Mouse (Mus musculus) spleen, postnatal 36 days (tissue): Measurements from ENCODE around the gene Stim1.

Experiments used
- DNase-seq, 2 experiments: peaks; one replicate each; pipeline ENCODE4 v3.0.0; 2022; ENCODE audit warnings: low spot score in 2 of 2, mixed read lengths in 1 of 2

Gene Stim1

DNA sequence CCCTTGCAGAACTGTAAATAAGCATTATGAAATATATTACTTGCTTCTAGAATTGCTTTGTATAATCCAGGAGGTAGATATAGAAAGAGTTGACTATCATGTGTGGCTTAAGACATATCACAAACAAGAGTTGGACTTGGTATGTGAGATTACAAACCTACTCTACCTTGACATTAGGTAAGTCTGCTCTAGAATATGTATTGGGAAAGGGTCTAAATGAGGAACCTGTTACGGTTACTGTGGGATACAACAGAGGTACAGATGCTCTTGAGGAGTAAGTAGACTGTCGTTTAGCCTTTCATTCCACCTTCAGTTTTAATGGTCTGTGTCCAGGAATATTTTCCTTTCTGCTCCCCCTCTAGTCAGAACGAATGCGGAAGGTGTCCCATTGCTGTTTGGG lies 34.9 kb downstream of the Stim1 start:
- no peak for DNase-seq

DNA sequence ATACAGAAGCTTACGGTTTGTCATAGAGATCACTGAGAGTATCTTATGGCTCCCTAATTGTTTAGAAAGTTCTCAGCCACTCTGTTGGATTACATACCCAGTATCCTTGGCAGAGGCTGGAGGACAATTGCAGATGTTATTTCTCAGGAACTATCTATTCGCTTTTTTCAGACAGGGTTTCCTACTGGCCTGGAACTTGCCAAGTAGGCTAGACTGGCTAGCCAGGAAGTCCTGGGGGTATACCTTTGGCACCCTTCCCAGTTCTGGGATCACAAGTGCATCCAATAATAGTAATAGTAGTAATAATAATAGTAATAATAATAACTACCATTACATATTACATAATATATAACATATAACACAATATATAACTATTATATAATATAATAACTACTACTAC lies 38.0 kb downstream of the Stim1 start:
- no peak for DNase-seq

DNA sequence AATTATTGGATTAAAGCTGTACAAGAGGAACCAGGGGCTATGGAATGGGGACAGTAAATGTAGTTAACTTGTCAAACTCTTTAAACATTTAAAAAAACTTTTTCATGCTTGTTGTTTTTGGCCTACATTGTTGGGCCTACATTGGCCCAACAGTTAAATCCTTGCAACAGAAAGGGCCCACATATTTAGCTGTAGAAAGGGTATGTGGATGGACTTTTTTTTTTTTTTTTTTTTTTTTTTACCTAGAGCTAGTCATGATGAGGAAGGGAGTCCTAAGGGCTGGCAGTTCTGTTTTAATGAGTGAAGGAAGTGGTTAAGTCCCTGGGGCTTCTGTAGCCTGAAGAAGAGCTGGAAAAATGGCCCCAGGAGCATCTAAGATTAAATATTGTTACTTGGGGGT lies 42.7 kb downstream of the Stim1 start:
- no peak for DNase-seq

DNA sequence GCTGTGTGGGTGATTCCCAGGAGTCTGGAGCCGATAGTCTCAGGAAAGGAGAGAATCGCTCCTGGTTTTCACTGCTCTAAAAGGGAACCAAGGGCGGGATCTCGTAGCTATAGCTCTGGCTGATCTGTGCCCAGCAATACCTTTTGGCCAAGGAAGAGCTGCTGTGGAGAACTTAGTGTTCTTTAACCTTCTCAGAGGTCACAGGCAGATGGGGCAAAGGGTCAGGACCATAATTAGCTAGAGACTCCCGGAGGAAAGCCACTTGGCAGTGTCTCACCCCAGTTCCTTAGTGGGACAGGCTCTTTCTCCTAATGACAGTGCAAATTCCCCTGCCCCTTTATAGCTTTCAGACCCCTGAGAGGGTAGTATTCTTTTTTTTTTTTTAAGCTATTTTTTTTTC lies 43.2 kb downstream of the Stim1 start:
- no peak for DNase-seq

DNA sequence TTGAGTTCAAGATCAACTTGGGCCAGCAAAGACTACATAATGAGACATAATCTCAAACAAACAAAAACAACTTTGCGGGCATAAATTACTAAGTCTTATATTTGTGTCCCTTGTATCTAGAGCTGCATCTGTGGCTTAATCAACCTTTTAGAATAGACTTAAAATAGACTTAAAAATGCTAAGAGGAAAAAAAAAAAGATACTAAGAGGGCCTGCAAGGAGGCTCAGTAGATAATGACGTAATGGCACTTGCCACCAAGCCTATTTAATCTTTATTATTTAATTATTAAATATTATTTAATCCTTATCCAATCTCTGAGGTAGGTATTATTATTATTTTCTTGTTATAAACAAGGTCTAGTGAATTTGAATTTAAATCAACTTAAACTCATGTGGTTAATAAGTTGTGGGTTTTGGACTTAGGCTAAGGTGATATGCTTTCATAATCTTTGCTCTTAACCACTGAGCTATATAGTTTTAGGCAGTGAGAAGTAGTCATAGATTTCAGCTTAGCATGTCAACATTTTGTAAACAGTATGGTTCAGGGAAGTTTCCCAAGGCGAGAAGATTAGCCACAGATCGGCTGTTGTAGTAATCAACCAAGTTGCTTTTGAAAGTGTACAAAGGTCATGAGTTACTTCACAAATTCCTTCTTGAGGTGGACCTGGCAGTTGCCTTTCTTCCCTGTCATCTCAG lies 45.4 kb downstream of the Stim1 start:
- no peak for DNase-seq

DNA sequence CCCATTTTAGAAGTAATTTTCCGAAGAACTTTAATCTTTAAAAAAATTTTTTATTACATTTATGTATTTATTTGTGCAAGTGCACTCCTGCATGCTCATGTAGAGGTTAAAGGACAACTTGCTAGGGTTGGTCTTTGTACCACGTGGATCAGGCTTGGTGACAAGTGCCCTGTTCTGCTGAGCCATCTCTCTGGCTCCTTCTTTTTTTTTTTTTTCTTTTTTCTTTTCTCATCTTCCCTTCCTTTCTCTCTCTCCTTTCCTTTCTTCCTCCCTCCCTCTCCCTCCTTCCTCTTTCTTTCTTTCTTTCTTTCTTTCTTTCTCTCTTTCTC lies 45.9 kb downstream of the Stim1 start:
- no peak for DNase-seq

DNA sequence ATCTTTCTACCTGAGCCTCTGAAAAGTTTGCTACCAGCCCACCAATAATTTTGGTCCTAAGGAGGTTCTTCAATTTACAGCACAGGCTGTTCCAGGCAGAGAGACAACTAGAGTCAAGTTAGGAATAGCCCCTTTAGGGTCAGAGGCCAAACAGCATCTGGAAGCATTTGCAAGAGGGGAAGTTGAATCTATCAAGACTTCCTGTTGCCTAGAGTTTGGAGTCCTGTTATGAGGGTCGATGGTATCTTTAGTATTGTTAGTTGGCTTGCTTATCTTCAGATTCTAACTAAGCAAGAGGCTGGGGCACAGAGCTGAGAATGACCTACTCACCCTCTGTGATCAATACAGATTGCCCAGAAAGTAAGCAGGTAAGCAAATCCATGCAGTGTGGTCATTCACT lies 46.5 kb downstream of the Stim1 start:
- no peak for DNase-seq

DNA sequence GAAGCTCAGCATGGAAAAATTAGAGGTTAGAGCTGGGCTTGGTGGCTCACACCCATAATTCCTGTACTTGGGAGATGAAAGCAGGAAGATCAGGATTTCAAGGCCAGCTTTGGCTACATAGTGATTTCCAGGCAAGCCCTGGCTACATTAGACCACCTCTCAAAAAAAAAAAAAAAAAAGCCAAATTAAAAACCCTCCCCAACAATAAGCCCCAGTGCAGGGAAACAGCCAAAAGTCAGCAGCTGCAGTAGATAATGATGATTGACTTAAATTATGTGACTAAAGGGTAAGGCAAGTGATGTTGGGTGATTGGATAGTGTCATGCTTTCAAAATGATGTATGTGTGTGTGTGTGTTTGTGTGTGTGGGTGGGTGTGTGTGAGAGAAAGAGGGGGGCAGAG lies 47.3 kb downstream of the Stim1 start:
- no peak for DNase-seq

DNA sequence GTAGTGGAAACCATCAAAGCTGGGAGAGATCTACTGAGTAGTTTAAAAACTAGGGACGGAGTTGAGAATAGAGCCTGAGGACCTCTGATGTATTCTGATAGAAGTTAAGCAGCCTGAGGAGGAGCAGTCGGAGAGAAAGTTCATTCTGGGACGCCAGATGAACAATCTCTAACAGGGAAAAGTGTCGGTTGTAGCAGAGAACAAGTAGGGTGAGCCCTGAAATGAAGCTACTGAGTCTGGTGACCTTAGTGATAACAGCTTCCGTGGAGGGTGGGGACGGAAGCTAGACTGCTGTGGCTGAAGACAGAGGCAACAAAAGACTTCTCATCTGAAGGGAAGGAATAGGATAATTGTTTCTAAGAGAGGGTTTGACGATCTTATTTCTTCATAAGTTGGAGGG lies 47.8 kb downstream of the Stim1 start:
- peak in 1 of 2 experiments; percentile 14 for DNase-seq

DNA sequence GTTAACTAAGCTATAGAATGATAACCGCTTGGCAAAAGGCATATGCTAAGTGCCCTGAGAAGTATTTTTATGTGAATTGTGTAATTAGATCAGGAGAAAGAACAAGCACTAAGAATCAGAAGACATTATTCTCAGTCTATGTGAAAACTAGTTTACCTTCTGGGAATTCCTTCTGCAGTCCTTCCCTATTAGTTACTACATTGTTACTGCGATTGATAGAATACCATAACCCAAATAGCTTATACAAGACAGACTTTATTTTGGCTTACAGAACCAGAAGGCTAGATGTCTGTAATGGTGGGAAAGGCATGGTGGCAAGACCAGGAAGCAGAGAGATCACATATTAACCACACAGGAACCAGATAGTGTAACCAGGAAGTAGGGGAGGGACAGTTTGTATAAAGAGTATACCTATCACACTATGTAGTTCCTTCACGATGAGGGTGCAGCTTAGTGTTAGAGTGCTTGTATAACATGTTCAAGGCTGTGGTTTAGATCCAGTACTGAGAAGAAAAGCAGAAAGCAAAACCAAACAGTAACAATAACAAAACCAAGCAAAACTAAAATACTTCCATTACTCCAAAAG lies 50.1 kb downstream of the Stim1 start:
- DNase-seq = no peak

DNA sequence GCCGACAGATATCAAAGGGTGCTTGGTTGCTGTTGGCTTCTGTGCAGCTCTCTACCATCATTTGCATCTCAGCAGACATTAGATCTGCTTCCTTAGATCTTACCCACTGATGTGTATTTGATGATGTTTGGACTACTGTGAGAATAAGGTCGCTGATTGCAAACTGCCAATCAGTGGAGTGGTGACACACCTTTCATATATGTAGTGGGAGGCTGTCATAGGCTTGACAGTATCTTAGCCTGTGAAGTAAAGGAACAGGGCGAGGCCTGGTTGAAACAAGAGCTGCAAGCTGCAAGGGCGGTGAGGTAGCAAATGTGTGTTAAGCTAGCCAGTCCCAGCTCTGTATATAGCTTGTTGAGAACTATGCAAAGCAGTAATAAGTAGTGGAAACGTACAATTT lies 54.5 kb downstream of the Stim1 start:
- DNase-seq = no peak

DNA sequence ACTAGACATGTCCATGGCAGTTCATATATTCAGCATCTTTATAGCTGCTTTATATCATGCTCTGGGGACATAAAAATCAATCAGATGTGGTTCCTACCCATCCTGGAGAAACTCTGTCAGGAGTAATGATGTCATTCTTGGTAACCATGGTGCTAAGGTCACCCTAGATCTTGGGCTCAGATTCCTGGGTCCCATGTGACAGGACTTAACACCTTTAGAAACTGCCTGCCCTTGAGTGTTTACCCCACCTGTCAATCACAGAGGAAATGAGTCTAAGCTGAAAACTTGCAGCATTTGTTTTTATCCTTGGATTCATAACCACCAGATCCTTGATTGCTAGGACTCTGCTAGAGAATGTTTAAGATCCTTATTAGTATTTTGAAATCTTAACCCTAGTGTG lies 58.7 kb downstream of the Stim1 start:
- DNase-seq = no peak

DNA sequence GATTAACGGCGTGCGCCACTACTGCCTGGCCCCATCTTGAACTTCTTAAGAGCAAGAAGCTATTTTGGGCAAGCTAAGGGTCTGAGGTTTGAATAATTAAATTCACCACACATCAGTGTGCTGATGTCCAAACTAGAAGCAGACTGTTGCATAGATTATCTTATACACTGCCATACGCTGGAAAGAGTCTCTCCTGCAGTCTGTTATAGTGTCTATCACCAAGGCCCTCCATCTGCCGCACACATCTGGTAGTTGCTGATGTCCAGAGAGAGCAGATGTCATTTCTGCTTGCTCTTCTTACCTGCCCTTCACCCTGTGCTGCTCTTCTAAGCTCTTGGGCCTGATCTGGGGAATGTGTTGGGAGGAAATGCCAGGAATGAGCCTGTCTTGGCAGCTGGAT lies 62.7 kb downstream of the Stim1 start:
- no peak for DNase-seq

DNA sequence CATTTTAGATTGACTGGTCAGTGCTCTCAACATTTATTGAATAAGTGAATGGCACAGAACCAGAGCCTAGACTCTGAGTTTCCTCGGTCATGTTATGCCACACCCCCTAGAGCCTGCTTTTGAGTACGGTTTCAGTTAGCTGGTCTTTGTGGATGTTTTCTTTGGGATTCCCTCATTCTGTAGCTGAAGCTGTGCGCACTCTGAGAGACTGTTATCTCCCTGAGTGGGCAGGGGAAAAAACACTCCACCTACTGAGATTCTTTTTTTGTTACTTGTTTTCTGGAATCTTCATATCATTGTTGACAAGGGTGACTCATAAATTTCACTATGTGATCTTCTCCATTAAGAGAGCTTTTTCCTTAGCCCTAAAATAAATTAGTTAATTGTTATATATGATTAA lies 63.9 kb downstream of the Stim1 start:
- no peak for DNase-seq

DNA sequence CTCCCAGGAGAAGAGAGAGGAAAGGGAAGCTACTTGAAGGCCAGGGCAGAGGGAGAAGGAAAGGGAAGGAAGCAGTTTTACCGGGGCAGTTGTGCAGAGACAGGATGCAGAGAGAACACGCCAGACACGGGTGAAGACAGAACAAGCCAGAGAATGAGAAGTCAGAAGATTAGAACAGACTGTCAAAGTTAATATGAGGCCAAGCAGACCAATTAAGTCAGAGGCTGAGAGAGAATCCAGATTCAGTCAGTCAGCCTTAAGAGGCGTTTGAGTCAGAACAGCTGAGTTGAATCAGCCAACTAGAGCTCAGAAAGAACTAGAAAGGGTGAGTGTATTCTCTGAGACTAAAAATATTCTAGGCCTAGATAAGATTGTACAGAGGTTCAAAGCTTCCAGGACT lies 66.1 kb downstream of the Stim1 start:
- no peak for DNase-seq

DNA sequence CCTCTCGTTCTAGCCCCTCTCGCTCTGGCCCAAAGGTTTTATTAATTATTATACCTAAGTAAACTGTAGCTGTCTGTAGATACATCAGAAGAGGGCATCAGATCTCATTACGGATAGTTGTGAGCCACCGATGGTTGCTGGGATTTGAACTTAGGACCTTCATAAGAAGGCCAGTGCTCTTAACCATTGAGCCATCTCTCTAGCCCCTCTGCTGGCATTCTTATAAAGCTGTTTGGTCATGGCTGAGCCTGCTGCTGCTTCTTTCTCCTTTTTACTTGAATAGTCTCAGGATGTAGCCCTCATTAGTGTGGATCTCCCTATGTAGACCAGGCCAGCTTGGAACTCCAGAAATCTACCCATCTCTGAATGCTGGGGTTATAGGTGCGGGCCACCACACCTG lies 69.7 kb downstream of the Stim1 start:
- no peak for DNase-seq

DNA sequence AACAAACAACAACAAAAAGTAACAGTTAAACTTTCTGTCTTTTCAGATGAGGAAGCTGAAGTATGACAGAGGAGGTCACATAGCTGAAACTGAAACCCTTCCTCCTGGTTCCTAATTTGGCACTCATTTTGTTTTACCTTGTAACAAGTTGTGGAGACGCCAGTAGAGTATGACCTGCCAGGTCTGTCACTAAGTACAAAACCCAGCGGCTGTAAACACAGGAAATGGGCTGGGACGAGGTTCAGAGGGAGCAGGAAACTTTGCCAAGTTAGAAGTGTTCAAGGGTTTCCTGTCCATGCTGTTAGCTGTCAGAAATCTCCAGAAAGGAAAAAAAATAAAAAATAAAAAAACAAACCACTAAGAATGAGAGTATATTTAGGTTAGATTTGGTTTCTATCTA lies 70.3 kb downstream of the Stim1 start:
- DNase-seq = peak; percentile 68 to 74

DNA sequence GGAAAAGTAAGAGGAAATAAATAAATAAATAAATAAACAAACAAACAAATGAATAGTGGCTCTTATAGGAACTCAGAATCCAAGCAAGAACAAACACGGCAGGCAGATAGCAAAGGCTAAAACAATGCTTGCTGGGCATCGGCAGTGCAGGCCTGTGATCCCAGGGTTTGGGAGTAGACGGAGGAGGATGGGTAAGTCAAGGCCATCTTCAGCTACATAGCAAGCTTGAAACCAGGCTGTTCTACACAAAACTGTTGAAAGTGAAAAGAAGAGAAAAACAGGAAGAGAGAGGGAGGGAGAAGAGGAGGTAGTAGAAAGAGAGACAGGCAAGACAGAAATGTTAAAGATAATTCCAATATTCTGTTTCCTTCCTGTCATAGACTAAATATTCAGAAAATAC lies 71.3 kb downstream of the Stim1 start:
- DNase-seq = no peak

DNA sequence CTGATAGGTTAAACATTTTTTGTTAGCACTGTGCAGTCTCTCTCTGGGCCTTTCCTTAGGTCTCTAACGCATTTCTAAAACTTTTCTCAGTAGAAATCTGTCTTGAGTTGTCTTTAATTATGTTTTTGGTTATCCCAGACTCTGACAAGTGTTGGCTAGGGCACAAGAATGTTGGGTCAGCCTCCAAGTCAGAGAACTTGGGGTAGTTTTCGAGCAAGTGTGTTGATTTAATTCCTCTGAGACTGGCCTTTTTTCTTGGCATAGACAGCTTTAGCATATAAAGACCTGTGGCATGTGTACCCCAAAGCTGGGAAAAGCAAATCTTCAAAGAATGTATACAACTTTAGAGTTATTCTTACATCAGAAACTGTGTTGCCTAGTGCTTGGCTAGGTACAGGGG lies 78.3 kb downstream of the Stim1 start:
- DNase-seq = no peak

DNA sequence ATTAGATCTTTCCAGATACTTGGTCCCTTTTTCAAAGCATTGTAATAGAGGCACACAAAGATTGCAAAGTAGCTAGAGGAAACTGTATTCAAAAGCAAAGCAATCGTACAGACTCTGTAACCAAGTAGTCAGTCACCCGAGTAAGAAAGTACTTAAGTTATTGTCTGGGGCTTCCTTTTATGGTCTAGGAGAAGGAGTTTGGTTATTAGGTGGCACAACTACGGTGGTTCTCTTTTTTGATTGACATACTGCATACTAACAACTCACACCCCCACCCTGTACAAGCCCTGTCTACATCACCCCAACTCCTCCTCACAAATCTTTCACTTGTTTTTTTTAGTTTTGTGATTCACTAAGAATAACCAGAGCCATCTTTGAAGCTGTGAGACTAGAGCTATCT lies 79.7 kb downstream of the Stim1 start:
- DNase-seq = peak; percentile 26 to 35

DNA sequence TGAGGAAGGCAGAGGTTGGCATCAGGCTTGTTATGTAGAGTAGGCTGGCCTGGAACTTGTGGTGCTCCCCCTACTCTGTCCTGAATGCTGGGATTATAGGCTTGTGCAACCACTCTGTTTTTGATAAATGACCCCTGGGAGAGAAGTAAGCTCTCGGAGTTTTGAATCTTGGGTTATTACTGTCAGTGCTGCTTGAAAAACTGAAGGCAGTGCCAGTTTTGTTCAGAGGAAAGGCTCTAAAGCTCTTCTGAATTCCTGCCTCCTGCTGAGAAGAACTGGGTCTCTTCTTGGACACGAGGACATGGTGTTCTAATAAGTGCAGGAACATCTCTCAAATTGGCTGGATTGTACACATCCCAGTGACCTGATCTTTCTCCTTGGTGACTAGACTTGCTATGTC lies 81.1 kb downstream of the Stim1 start:
- DNase-seq = no peak

DNA sequence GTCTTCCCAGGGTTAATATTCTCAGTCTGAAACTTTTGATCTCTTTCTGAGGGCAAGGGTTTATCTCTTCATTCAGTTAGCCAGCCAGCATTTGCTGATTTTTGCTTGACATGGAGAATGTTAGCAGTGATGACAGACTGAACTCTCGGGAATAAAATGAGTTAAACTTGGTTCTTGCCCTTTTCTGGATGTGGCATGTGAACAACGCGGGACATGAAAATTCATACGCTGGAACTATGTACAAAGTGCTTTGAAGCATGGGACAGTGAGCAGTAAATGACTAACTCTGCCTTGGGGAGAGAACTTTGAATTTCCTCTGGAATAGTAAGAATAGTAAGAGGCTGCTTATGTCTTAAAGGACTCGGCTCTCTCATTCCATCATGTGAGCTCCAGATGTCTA lies 81.6 kb downstream of the Stim1 start:
- no peak for DNase-seq

DNA sequence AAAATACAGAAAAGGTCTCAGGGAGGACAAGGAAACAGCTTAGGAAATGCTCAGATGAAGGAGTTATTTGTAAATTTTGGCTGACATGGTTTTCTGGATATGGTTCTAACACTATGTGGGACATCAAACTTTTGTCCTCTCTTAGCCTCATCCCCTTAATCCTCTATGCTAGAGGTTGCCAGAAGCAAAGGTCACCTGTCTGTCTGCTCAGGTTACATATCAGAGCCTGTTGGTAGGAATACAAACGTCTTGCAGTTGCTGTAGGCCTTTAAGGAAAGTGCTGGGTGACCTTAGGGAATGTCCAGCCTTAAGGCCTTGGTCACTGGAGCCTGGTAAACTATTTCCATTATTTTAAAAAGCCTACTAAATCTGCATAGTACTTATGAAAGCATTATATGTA lies 85.8 kb downstream of the Stim1 start:
- DNase-seq = no peak

DNA sequence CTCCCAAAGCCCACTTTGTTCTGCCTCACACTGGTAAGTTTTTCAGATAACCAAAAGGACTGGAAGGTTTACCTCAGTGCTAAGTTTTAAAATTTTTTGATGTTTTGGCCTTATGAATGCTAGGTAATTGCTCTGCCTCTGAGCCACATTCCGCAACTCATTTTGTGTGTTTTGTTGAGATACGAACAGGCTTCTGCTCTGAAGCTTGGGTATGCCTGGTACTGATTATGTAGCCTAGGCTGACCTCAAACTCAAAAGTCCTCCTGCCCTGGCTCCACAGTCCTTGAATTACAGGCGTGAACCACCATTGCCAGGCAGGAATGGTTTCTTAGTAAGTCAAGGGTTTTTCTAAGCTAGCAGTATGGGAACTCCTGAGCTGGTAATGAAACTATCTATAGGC lies 90.5 kb downstream of the Stim1 start:
- no peak for DNase-seq
